Mouse (Mus musculus) lung, postnatal 25 days (tissue): ENCODE measurements around the gene Coro1b.

Experiments
- DNase-seq: peaks from one replicate; pipeline ENCODE4 v3.0.0; 2022; ENCODE audit warnings: low spot score

Coro1b gene

GRCm38 (mm10) chr19:4143759-4144268, 4.6 kb upstream of the Coro1b start, which contains the start of gene Cabp4:
TSS of gene Cabp4 (minus strand) at chr19:4144033.
- DNase-seq = no peak

- DNase-seq = no peak
Measured at GRCm38 (mm10) chr19:4144550-4145498, 3.6 kb upstream of the Coro1b start.

GRCm38 (mm10) chr19:4145936-4146335, 2.5 kb upstream of the Coro1b start:
- DNase-seq = no peak

GRCm38 (mm10) chr19:4146366-4147021, 1.9 kb upstream of the Coro1b start:
- no peak for DNase-seq

GRCm38 (mm10) chr19:4147022-4147405, 1.4 kb upstream of the Coro1b start:
- no peak for DNase-seq

- DNase-seq = no peak
Measured at GRCm38 (mm10) chr19:4147782-4148490, 483 bp upstream of the Coro1b start.

GRCm38 (mm10) chr19:4148819-4149218, 400 bp downstream of the Coro1b start:
- DNase-seq = no peak

- no peak for DNase-seq
Measured at GRCm38 (mm10) chr19:4149283-4149682, 864 bp downstream of the Coro1b start.

GRCm38 (mm10) chr19:4149764-4150461, 1.5 kb downstream of the Coro1b start:
- no peak for DNase-seq

- no peak for DNase-seq
Measured at GRCm38 (mm10) chr19:4150567-4151487, 2.4 kb downstream of the Coro1b start.

GRCm38 (mm10) chr19:4151488-4151860, 3.1 kb downstream of the Coro1b start:
- no peak for DNase-seq

- no peak for DNase-seq
Measured at GRCm38 (mm10) chr19:4151898-4152297, 3.5 kb downstream of the Coro1b start.

GRCm38 (mm10) chr19:4152445-4153231, 4.2 kb downstream of the Coro1b start:
- no peak for DNase-seq

GRCm38 (mm10) chr19:4153232-4153654, 4.8 kb downstream of the Coro1b start, which contains the start of gene Ptprcap:
TSS of gene Ptprcap (plus strand) at chr19:4153604.
- no peak for DNase-seq

- DNase-seq = no peak
Measured at GRCm38 (mm10) chr19:4154437-4155222, 6.2 kb downstream of the Coro1b start.

GRCm38 (mm10) chr19:4155223-4156072, 7.0 kb downstream of the Coro1b start:
- DNase-seq = no peak

- no peak for DNase-seq
Measured at GRCm38 (mm10) chr19:4156073-4156579, 7.7 kb downstream of the Coro1b start.

- no peak for DNase-seq
Measured at GRCm38 (mm10) chr19:4156771-4157170, 8.4 kb downstream of the Coro1b start.
